Mouse (Mus musculus): Measurements from ENCODE around the gene Rap2b. TPM values are rescaled to one million over a fixed set of nuclear protein-coding genes. Genes with fewer than 3 reads are reported as not detected.

Gene Rap2b
- polyA plus RNA-seq, 1 experiment from 2014 or later = 4.1 TPM

DNA sequence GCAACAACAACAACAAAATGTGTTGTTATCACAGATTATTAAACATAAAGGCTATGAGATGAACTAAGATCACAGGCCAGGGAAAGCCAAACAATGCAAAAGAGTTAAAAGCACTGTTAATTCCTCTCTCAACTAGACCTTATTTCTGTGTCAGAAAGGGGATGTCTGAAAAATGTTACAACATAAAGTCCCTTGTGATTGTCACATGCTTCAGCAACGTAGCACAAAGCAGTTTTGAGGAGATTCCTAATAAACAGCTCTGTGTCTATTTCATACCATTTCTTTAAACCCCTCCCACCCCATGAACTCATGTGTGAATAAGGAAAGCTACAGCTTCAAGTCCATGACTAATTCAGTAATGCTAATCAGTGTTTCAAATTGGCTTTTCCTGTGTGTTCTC lies 54.4 kb downstream of the Rap2b start:
- Histone ChIP-seq H3K9me3 (ENCODE audit: control insufficient read depth) (no peaks in the 10 kb centered on the region), H3K4me2 (replicated peaks; ENCODE audit: low read depth) (no peak overlapping the region), H3K36me3 (ENCODE audit: control insufficient read depth, insufficient read depth) (no peaks in the 10 kb centered on the region), H3K27ac (ENCODE audit: low read depth, low read length) (no peak overlapping the region), H3K4me3 (ENCODE audit: low read depth, low read length) (no peak overlapping the region), H3K27me3 (replicated peaks; ENCODE audit: control insufficient read depth, insufficient read depth, low read length) (no peaks in the 10 kb centered on the region), H3K9ac (ENCODE audit: low read depth, low read length) (no peak overlapping the region), H3K4me1 (replicated peaks; ENCODE audit: control insufficient read depth, insufficient read depth, low read length) (no peaks in the 10 kb centered on the region)
- no peak for ATAC-seq
- 70% methylated on average over 1 of the region's 1 CpGs for WGBS
- TF ChIP-seq CTCF (IDR thresholded peaks at IDR 0.05; ENCODE audit: low read depth) = no peak

Other genes starting within 250 kb of the Rap2b start
- gene B430305J03Rik, start 4.3 kb downstream of the Rap2b start, polyA plus RNA-seq (2015; fragmentation: Nextera tagmentation; extraction: Ambion mirVana) = not detected in 2 replicates

Data from intestine, postnatal 0 days (tissue).